Mouse (Mus musculus) testis, adult 2 months (tissue): Measurements from ENCODE around the gene Phlpp1.

Experiments
- CTCF ChIP-seq: fragments of 200-500 bp; IDR thresholded peaks from 2 replicates; pipeline ENCODE4 v1.5.1; 2012; ENCODE audit warnings: low read depth, mild to moderate bottlenecking, inconsistent platforms, low read length, moderate library complexity; ENCODE audit not compliant: control insufficient read depth, insufficient read depth, insufficient replicate concordance
- POLR2A ChIP-seq: fragments of 200-500 bp; IDR thresholded peaks from 2 replicates; pipeline ENCODE4 v1.6.1; 2012; ENCODE audit warnings: low read depth, mild to moderate bottlenecking, inconsistent platforms, low read length, moderate library complexity; ENCODE audit not compliant: control insufficient read depth

- no peak for TF ChIP-seq CTCF
- no peak for TF ChIP-seq POLR2A
These were observed 146.8 kb downstream of the Phlpp1 start for GRCm38 (mm10) chr1:106318341-106318740.
